Mouse (Mus musculus) ovary, postnatal 14 days (tissue): ENCODE data around the gene Cyp2b13.
"Not testable (repeated sequence)": the region's sequence is repeated elsewhere in the genome, so short reads cannot be mapped to it uniquely, and the experiment has no call there.

Experiments
- DNase-seq: peaks from one replicate; pipeline ENCODE4 v3.0.0; 2022; ENCODE audit warnings: low spot score

Gene Cyp2b13

DNA sequence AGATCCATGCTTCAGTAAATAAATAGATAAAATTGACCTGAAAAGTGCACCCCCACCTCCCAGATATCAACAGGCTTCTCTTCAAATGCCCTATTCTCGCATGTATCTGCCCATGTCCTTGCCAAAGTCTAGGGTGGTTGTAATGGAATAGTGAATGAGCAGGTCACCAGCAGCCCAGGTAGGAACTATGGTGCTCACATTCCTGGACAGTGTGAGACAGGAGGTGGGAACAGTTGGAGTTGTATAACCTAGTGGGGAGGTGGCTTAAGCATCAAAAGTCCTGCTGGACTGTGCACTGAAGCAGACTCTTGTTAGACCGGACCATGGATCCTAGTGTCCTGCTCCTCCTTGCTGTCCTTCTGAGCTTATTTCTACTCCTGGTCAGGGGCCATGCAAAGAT lies at the start of gene Cyp2b13:
Cyp2b13 (plus strand) TSS at position 301 of the 400 bp plus-strand sequence.
- not testable (repeated sequence) for DNase-seq

DNA sequence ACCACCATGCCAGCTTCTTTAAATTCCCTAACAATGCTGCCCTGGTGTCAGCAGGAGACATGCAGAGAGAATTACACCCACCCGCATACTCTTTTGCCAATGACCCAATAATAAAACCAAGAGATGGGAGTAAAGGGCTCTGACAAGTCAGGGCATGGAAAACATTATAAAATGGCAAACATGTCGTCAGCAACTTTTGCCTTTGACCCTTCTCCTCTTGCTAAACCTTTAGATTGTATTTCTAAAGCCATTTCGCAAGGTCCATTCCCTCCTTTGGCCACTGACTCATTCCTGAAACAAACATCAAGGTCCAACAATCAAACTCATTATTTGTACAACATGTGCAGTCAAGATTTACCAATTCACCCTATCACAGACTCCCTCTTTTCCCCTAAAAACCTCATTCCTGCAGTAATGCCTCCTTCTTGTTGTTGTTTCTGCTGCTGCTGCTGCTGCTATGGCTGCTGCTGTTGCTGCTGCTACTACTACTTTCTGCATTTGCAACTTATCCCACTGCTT lies 41.4 kb upstream of the Cyp2b13 start:
- DNase-seq = not testable (repeated sequence)

DNA sequence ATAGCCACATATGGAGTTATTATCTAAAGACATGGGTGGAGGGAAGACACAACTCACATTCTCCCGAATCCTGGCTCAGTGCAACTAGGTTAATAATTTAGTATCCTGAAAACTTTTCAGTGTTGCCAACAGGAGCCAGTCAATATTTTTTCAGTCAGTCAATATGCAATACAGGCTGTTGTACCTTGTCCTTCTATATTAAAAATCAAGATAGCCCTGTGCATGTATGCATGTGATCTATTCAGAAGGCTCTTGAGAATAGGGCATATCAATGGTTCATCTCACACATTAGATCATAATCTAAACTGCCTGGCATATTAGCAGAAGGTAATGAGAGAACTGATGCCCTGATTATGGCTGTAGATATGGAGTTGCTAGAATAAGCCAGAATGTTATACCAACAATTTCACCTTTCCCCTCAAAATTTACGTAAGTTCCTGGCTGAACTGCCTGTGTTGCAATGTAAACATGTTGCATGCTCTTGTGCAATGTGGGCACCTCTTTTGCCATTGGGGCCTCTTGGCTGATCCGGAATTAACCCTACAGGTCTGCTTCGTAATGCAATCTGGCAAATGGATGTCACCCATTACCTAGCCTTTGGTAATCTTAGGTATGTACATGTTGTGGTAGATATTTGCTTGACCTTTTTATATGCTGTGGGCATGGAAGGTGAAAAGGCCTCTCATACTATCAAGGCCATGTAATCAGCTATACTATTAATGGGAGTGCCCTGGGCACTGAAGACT lies 6.2 kb upstream of the Cyp2b13 start:
- not testable (repeated sequence) for DNase-seq

DNA sequence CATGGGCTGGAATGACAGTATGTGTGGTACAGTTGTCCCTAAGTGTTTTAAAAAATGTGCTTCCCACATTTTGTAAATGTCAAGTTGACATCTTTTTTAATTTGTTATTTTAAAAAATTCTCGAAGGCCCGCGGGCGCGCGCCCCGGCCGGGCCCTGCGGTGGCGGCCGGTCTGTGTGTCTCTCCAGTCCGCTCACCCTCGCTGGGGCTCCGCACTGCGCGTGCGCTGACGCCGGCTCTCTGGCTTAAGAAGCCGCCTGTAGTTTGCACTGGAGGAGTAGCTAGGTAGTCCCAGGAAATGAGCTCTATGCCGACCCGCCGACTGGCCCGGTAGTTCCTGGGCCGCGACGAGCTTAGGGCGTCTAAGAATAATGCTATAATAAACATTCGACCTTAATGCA lies 10.4 kb downstream of the Cyp2b13 start:
- DNase-seq = not testable (repeated sequence)

DNA sequence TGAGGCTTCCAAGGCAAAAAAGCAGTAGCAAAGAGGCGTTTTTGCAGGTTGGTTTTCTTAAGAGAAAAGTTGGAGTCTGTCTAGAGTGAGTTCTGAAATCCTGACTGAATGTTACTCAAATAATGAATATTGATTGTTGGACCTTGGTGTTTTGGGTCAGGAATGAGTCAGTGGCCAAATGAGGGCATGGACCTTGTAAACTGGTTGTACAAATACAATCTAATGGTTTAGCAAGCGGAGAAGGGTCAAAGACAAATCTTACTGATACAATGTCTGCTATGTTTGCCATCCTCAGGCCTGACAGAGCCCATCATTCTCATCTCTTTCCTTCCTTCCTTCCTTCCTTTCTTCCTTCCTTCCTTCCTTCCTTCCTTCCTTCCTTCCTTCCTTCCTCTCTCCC lies 21.3 kb downstream of the Cyp2b13 start:
- no peak for DNase-seq

DNA sequence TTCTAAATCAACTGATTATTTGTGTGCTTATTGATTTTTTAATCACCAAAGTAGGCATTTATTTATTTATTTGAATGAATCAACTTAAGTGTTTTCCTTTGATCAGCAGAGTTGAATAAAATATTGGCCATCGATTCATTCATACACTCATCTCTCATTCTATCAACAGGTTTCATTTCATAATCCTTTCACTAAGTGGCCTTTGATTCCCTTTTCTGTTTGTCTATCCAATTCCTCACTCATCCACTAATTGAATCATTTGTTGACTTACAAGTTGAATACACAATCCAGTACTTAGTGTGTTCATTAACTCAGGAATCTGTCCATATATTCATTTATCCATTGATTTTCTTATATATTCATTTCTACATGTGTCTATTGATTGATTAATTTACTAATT lies 26.1 kb downstream of the Cyp2b13 start:
- no peak for DNase-seq

DNA sequence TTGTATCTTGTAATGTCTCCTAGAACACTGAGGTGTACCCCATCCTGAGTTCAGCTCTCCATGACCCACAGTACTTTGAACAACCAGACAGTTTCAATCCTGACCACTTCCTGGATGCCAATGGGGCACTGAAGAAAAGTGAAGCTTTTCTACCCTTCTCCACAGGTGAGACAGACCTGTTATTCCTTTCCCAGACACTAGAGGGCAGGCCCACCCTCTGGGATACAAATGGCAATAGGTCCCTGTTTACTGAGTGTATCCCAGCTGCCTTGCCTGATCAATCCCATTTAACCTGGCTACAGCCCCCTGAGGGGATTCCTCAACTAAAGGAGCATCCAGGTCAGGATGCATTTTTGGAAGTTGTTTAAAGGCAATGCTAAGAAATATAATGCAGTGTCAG lies 27.3 kb downstream of the Cyp2b13 start:
- not testable (repeated sequence) for DNase-seq

DNA sequence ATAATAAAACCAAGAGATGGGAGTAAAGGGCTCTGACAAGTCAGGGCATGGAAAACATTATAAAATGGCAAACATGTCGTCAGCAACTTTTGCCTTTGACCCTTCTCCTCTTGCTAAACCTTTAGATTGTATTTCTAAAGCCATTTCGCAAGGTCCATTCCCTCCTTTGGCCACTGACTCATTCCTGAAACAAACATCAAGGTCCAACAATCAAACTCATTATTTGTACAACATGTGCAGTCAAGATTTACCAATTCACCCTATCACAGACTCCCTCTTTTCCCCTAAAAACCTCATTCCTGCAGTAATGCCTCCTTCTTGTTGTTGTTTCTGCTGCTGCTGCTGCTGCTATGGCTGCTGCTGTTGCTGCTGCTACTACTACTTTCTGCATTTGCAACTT lies 78.3 kb downstream of the Cyp2b13 start:
- not testable (repeated sequence) for DNase-seq

DNA sequence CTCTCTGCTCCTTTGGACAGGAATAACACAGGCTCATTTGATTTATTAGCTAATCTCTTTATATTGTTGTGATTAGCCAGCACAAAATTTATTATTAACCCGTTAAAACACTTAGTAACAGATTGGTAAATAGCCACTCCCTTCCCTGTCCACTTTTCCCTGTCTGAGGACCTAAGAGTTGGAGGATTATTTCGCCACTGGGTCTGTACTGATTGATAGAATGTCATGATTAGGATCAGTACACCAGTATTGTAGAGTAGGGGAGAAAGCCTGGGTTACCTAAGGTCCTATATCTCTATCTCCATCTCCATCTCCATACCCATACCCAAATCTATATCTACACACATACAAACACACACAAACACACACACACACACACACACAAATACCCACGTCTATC lies 82.4 kb downstream of the Cyp2b13 start:
- DNase-seq = not testable (repeated sequence)
